ENCODE assay signal across 8 mouse cellular contexts in genomic region chr8:85452328-85452727, GRCm38 (mm10). TPM values are rescaled to one million over a fixed set of nuclear protein-coding genes. Genes with fewer than 3 reads are reported as not detected.
DNase-seq lines count a peak whose midpoint lies in the region; ATAC-seq and TF ChIP-seq lines count a peak whose summit lies in the region.

No protein-coding gene starts in this region.

- 19% methylated on average over 14 of the region's 14 CpGs for WGBS in heart, embryonic 13.5 days
- WGBS in heart, embryonic 16.5 days: 14% methylated on average over 14 of the region's 14 CpGs
- 22% methylated on average over 13 of the region's 14 CpGs for WGBS in liver, postnatal 0 days (ENCODE audit: insufficient replicate concordance)

- no peak for TF ChIP-seq EP300 in liver, postnatal 0 days (IDR thresholded peaks at IDR 0.05; ENCODE audit: low read depth)

- H3K9ac ChIP-seq in heart, embryonic 13.5 days: peak overlapping the region; percentile 52; the same call in 1 of the 2 replicates
- peak overlapping the region; percentile 47; the same call in 1 of the 2 replicates for H3K9ac ChIP-seq in heart, embryonic 16.5 days (ENCODE audit: low read length)
- no peak overlapping the region for H3K9ac ChIP-seq in liver, postnatal 0 days (replicated peaks)

- ATAC-seq in heart, embryonic 13.5 days (ENCODE audit: extremely low read depth, insufficient number of reproducible peaks, low FRiP score, low TSS enrichment): no peak
- ATAC-seq in heart, embryonic 16.5 days (replicated peaks; ENCODE audit: extremely low read depth, insufficient read depth, low FRiP score): no peak
- no peak for ATAC-seq in liver, postnatal 0 days

- peak overlapping the region; percentile 56 for H3K4me2 ChIP-seq in heart, embryonic 13.5 days
- H3K4me2 ChIP-seq in heart, embryonic 16.5 days (ENCODE audit: low read depth, low read length): peak overlapping the region; percentile 54
- peak overlapping the region; percentile 22; the same call in 1 of the 2 replicates for H3K4me2 ChIP-seq in liver, postnatal 0 days (ENCODE audit: low read depth, low read length)

- DNase-seq in heart, adult 9 months (ENCODE audit: low spot score in 2 of 2): no peak
- peak; percentile 35 for DNase-seq in ZHBTc4 (ENCODE audit: low read depth, low spot score)
- DNase-seq in liver, postnatal 0 days: peak; percentile 47
- DNase-seq in yolk sac, embryonic 10.5 days (ENCODE audit: low spot score): peak; percentile 57
- DNase-seq in cerebellum, adult 9-10 months: no peak
- DNase-seq in urinary bladder, postnatal 14 days (ENCODE audit: low spot score): no peak

- H3K27me3 ChIP-seq in heart, embryonic 13.5 days (replicated peaks): no peaks in the 10 kb centered on the region
- no peaks in the 10 kb centered on the region for H3K27me3 ChIP-seq in heart, embryonic 16.5 days (ENCODE audit: control insufficient read depth, insufficient read depth, low read length)
- H3K27me3 ChIP-seq in liver, postnatal 0 days (ENCODE audit: insufficient read depth, low read length): no peaks in the 10 kb centered on the region

- H3K4me1 ChIP-seq in heart, embryonic 13.5 days: peaks cover 10% of the 10 kb centered on the region
- H3K4me1 ChIP-seq in heart, embryonic 16.5 days (ENCODE audit: control insufficient read depth, insufficient read depth, low read length): peaks cover 6% of the 10 kb centered on the region
- H3K4me1 ChIP-seq in liver, postnatal 0 days (ENCODE audit: insufficient read depth): no peaks in the 10 kb centered on the region

- no peaks in the 10 kb centered on the region for H3K9me3 ChIP-seq in heart, embryonic 13.5 days
- H3K9me3 ChIP-seq in heart, embryonic 16.5 days (replicated peaks; ENCODE audit: control insufficient read depth, low read length): no peaks in the 10 kb centered on the region
- H3K9me3 ChIP-seq in liver, postnatal 0 days (ENCODE audit: low read length): no peaks in the 10 kb centered on the region

- no peak overlapping the region for H3K27ac ChIP-seq in heart, embryonic 13.5 days (replicated peaks)
- H3K27ac ChIP-seq in heart, embryonic 16.5 days (ENCODE audit: low read length): no peak overlapping the region
- no peak overlapping the region for H3K27ac ChIP-seq in liver, postnatal 0 days (ENCODE audit: low read depth)

- peak overlapping the region; percentile 26 for H3K4me3 ChIP-seq in heart, embryonic 13.5 days
- peak overlapping the region; percentile 20 for H3K4me3 ChIP-seq in heart, embryonic 16.5 days (ENCODE audit: low read length)
- no peak overlapping the region for H3K4me3 ChIP-seq in liver, postnatal 0 days (ENCODE audit: low read depth, low read length)

- H3K36me3 ChIP-seq in heart, embryonic 13.5 days: no peaks in the 10 kb centered on the region
- no peaks in the 10 kb centered on the region for H3K36me3 ChIP-seq in heart, embryonic 16.5 days (ENCODE audit: control insufficient read depth, insufficient read depth)
- no peaks in the 10 kb centered on the region for H3K36me3 ChIP-seq in liver, postnatal 0 days (replicated peaks; ENCODE audit: insufficient read depth, low read length)

- TF ChIP-seq CTCF in liver, postnatal 0 days (IDR thresholded peaks at IDR 0.05; ENCODE audit: low read depth): no peak

RNA-seq across cellular contexts. Expression of gene 4921524J17Rik, which starts 19.7 kb away (rescaled TPM):
- 52.9 and 62.3 TPM in 2 replicates for polyA plus RNA-seq in heart, embryonic 13.5 days (2015; fragmentation: Nextera tagmentation; extraction: Ambion mirVana)
- polyA plus RNA-seq in heart, embryonic 16.5 days (2015; fragmentation: Nextera tagmentation; extraction: Ambion mirVana): 56.8 and 70.0 TPM in 2 replicates
- polyA plus RNA-seq in liver, postnatal 0 days (2015; fragmentation: Nextera tagmentation; extraction: Ambion mirVana): 16.5 and 17.7 TPM in 2 replicates

RNA-seq across cellular contexts. Expression of gene Gpt2, which starts 40.0 kb away (rescaled TPM):
- polyA plus RNA-seq in heart, embryonic 13.5 days (2015; fragmentation: Nextera tagmentation; extraction: Ambion mirVana): 7.0 and 7.4 TPM in 2 replicates
- polyA plus RNA-seq in heart, embryonic 16.5 days (2015; fragmentation: Nextera tagmentation; extraction: Ambion mirVana): 5.7 and 6.1 TPM in 2 replicates
- 11.1 and 14.4 TPM in 2 replicates for polyA plus RNA-seq in liver, postnatal 0 days (2015; fragmentation: Nextera tagmentation; extraction: Ambion mirVana)

Comparison
In these comparisons a context has a peak if more than half of its experiments do, and no peak if none do; other contexts are left out.
1. DNase-seq: peak in ZHBTc4 (single experiment), liver, postnatal 0 days (single experiment) and yolk sac, embryonic 10.5 days (single experiment); none in heart, adult 9 months (0 of 2), cerebellum, adult 9-10 months (single experiment) and urinary bladder, postnatal 14 days (single experiment).
2. Peak in every context shown above with its lines, with median percentiles within 50 percentile points of each other: H3K4me2 ChIP-seq.